Mouse (Mus musculus) limb, embryonic 14.5 days (tissue): ENCODE measurements around the gene Plbd1. TPM values are rescaled to one million over a fixed set of nuclear protein-coding genes. Genes with fewer than 3 reads are reported as not detected.

Experiments
- ATAC-seq: fragments of 200-750 bp; cut with Nextera tagmentation; 2 replicates; pipeline ENCODE4 v1.8.0; 2017; ENCODE audit warnings: low read depth, moderate number of reproducible peaks, moderate TSS enrichment; ENCODE audit not compliant: low FRiP score
- DNase-seq: peaks from one replicate; pipeline ENCODE4 v3.0.0-alpha.2; 2015; ENCODE audit warnings: low spot score
- H3K27ac ChIP-seq: fragments of 300-500 bp; sonication (generic); replicated peaks from 2 replicates; pipeline ENCODE4 v1.5.1; 2014; ENCODE audit warnings: low read depth, mild to moderate bottlenecking, low read length, moderate library complexity, mixed read lengths
- H3K27me3 ChIP-seq: fragments of 300-500 bp; sonication (generic); 2 replicates; pipeline ENCODE4 v1.6.1; 2014; ENCODE audit warnings: low read length, mixed read lengths; ENCODE audit not compliant: control insufficient read depth, insufficient read depth
- H3K36me3 ChIP-seq: fragments of 300-500 bp; sonication (generic); 2 replicates; pipeline ENCODE4 v1.6.1; 2014; ENCODE audit warnings: mild to moderate bottlenecking, low read length, moderate library complexity, mixed read lengths; ENCODE audit not compliant: control insufficient read depth, insufficient read depth
- H3K4me1 ChIP-seq: fragments of 300-500 bp; sonication (generic); 2 replicates; pipeline ENCODE4 v1.6.1; 2014; ENCODE audit warnings: antibody characterized with exemption, low read length, mixed read lengths; ENCODE audit not compliant: control insufficient read depth, insufficient read depth
- H3K4me2 ChIP-seq: fragments of 300-500 bp; sonication (generic); replicated peaks from 2 replicates; pipeline ENCODE4 v1.6.1; 2014; ENCODE audit warnings: low read depth, mild to moderate bottlenecking, low read length, moderate library complexity; ENCODE audit not compliant: severe bottlenecking
- H3K4me3 ChIP-seq: fragments of 300-500 bp; sonication (generic); replicated peaks from 2 replicates; pipeline ENCODE4 v1.5.1; 2014; ENCODE audit warnings: low read length
- H3K9ac ChIP-seq: fragments of 300-500 bp; sonication (generic); 2 replicates; pipeline ENCODE4 v1.6.1; 2014; ENCODE audit warnings: mild to moderate bottlenecking, low read depth, low read length, moderate library complexity; ENCODE audit not compliant: severe bottlenecking
- H3K9me3 ChIP-seq: fragments of 300-500 bp; sonication (generic); 2 replicates; pipeline ENCODE4 v1.6.1; 2016; ENCODE audit warnings: low read length; ENCODE audit not compliant: control insufficient read depth
- POLR2A ChIP-seq: fragments of 200-500 bp; IDR thresholded peaks from 2 replicates; pipeline ENCODE4 v1.8.0; 2012; ENCODE audit warnings: inconsistent platforms, mild to moderate bottlenecking, moderate library complexity, borderline replicate concordance; ENCODE audit not compliant: insufficient read depth, insufficient read length; ENCODE audit errors: extremely low read depth
- WGBS: fragments of 180-500 bp; shearing (Covaris S2); extraction: QIAGEN DNeasy Blood & Tissue Kit; methylation state at CpG from one replicate; pipeline ENCODE4 v1.1.7; 2014; 5-methylcytosine and 5-hydroxymethylcytosine counted together
- polyA plus RNA-seq, 2 experiments: library from polyadenylated mRNA; depleted of rRNA in 1 of 2; stranded (reverse) in 1 of 2; unstranded in 1 of 2; fragments of >200 nt; fragmentation: Nextera tagmentation in 1 of 2; extraction: Ambion mirVana in 1 of 2; gene quantifications; 2 replicates each; pipeline versions ENCODE4 v1.2.1 to v1.2.3; 2012 to 2014

Plbd1 gene
- polyA plus RNA-seq, 2 experiments: 5.6 to 19.8 TPM

DNA sequence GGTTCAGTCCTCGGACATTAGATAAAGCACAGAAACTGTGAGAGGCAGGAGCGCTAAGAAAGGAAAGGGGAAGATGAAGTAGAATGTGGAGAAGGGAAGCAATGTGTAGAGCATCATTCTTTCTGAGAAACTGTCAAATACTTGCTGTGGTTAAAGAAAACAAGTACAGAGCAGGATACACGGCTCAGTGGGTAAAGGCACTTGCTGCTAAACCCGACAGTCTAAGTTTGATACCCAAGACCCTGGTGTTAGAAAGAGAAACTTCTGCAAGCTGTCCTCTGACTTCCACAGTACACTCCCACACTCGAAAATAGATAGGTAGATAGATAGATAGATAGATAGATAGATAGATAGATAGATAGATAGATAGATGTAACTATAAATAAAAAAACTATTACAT, 8.4 kb downstream of the Plbd1 start:
- no peak overlapping the region for H3K9ac ChIP-seq
- H3K4me3 ChIP-seq: no peak overlapping the region
- no peaks in the 10 kb centered on the region for H3K4me1 ChIP-seq
- ATAC-seq (no peak), DNase-seq (no peak)
- TF ChIP-seq POLR2A: no peak
- H3K36me3 ChIP-seq: no peaks in the 10 kb centered on the region
- H3K27ac ChIP-seq: no peak overlapping the region
- no peak overlapping the region for H3K4me2 ChIP-seq
- no peaks in the 10 kb centered on the region for H3K27me3 ChIP-seq
- WGBS: 75% methylated on average over 5 of the region's 5 CpGs
- H3K9me3 ChIP-seq: no peaks in the 10 kb centered on the region

DNA sequence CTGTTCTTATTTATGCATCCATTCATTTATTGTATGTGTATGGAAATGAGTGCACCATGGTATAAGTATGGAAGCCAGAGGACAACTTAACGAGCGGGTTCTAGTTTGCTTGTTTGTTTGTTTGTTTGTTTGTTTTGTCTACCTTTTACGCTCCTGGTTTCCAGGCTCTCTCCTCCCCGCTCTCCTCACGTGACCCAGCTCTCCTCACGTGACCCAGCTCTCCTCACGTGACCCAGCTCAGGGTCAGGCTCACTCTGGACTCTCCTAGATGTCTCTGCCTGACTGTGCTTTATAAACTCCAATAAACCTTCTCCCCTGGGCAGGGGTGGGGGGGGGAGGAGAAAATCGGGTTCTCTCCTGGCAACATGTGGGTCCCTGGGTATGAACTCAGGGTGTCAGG, 11.1 kb downstream of the Plbd1 start:
- Histone ChIP-seq H3K4me1 (peaks cover 3% of the 10 kb centered on the region; the same call in 1 of the 2 replicates), H3K4me2 (no peak overlapping the region), H3K9ac (no peak overlapping the region), H3K9me3 (no peaks in the 10 kb centered on the region), H3K4me3 (no peak overlapping the region), H3K27me3 (no peaks in the 10 kb centered on the region), H3K36me3 (no peaks in the 10 kb centered on the region), H3K27ac (no peak overlapping the region)
- ATAC-seq: no peak
- no peak for DNase-seq
- WGBS: 85% methylated on average over 8 of the region's 8 CpGs
- TF ChIP-seq POLR2A: no peak

- no peak overlapping the region for H3K27ac ChIP-seq
- 68% methylated on average over 10 of the region's 10 CpGs for whole genome bisulfite sequencing
- DNase-seq (no peak), ATAC-seq (no peak)
- H3K4me2 ChIP-seq: no peak overlapping the region
- no peaks in the 10 kb centered on the region for H3K27me3 ChIP-seq
- H3K4me3 ChIP-seq: no peak overlapping the region
- H3K9ac ChIP-seq: no peak overlapping the region
- peaks cover 3% of the 10 kb centered on the region; the same call in 1 of the 2 replicates for H3K4me1 ChIP-seq
- H3K36me3 ChIP-seq: no peaks in the 10 kb centered on the region
- TF ChIP-seq POLR2A: no peak
- 0 out of 2 replicates have a peak, but pooled peaks cover 5% of the 10 kb centered on the region for H3K9me3 ChIP-seq
Measured at GRCm38 (mm10) chr6:136647455-136647861, 14.3 kb downstream of the Plbd1 start.

- WGBS: 14% methylated on average over 6 of the region's 6 CpGs
- TF ChIP-seq POLR2A: no peak
- no peak for ATAC-seq
- DNase-seq: no peak
- Histone ChIP-seq H3K9ac (no peak overlapping the region), H3K27ac (no peak overlapping the region), H3K27me3 (no peaks in the 10 kb centered on the region), H3K4me2 (no peak overlapping the region; the same call in 1 of the 2 replicates), H3K4me3 (no peak overlapping the region), H3K4me1 (peaks cover 3% of the 10 kb centered on the region; the same call in 1 of the 2 replicates), H3K9me3 (0 out of 2 replicates have a peak, but pooled peaks cover 5% of the 10 kb centered on the region), H3K36me3 (no peaks in the 10 kb centered on the region)
Measured at GRCm38 (mm10) chr6:136646207-136646606, 15.5 kb downstream of the Plbd1 start.

DNA sequence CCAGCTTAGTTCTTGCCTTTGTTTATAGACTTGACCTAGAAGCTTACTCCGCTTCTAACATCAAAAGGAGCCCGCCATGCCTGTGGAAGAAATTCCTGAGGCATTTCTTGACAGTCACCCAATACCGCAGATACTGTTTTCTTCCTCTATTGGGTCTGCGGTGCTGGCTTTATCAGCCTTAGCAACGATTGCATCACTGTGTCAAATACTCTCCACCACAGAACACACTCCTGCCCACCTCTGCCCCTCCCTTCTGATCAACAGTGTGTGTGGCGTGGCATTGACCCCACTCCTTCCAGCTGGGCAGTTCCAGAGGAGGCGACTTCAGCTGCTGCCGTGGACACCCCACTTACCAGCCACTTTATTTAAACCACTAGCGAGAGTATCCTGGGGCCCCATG, 16.0 kb downstream of the Plbd1 start:
- Histone ChIP-seq H3K4me2 (no peak overlapping the region; the same call in 1 of the 2 replicates), H3K36me3 (no peaks in the 10 kb centered on the region), H3K4me3 (no peak overlapping the region), H3K9ac (no peak overlapping the region), H3K27ac (no peak overlapping the region), H3K4me1 (peaks cover 3% of the 10 kb centered on the region; the same call in 1 of the 2 replicates), H3K9me3 (0 out of 2 replicates have a peak, but pooled peaks cover 5% of the 10 kb centered on the region), H3K27me3 (no peaks in the 10 kb centered on the region)
- 42% methylated on average over 9 of the region's 9 CpGs for WGBS
- DNase-seq (no peak), ATAC-seq (no peak)
- no peak for TF ChIP-seq POLR2A
